Mouse (Mus musculus) olfactory bulb, adult 2 months (tissue): ENCODE results near the gene Chst12. TPM values are rescaled to one million over a fixed set of nuclear protein-coding genes. Genes with fewer than 3 reads are reported as not detected.

Experiments
- H3K27ac ChIP-seq: fragments of 200-500 bp; 2 replicates; pipeline ENCODE4 v1.5.1; 2012; ENCODE audit warnings: low read depth, low read length; ENCODE audit not compliant: insufficient read depth
- H3K4me1 ChIP-seq: fragments of 200-500 bp; 2 replicates; pipeline ENCODE4 v1.6.1; 2012; ENCODE audit warnings: low read length; ENCODE audit not compliant: control insufficient read depth, insufficient read depth
- H3K4me3 ChIP-seq: fragments of 200-500 bp; 2 replicates; pipeline ENCODE4 v1.5.1; 2012; ENCODE audit warnings: mild to moderate bottlenecking, low read depth, low read length, moderate library complexity; ENCODE audit not compliant: insufficient read depth
- CTCF ChIP-seq: fragments of 200-500 bp; IDR thresholded peaks from 2 replicates; pipeline ENCODE4 v1.5.1; 2012; ENCODE audit warnings: low read depth, mild to moderate bottlenecking, low read length, moderate library complexity; ENCODE audit not compliant: insufficient read depth
- POLR2A ChIP-seq: fragments of 200-500 bp; IDR thresholded peaks from 2 replicates; pipeline ENCODE4 v1.6.1; 2012; ENCODE audit warnings: mild to moderate bottlenecking, low read depth, low read length, moderate library complexity; ENCODE audit not compliant: insufficient read depth
- WGBS: fragments of 180-500 bp; shearing (Covaris S2); methylation state at CpG from one replicate; pipeline ENCODE4 v1.1.7; 2018; 5-methylcytosine and 5-hydroxymethylcytosine counted together
- polyA plus RNA-seq: library from polyadenylated mRNA; stranded (reverse); fragments of >200 nt; gene quantifications from 2 replicates; pipeline ENCODE4 v1.2.4, GENCODE M21; 2012; ENCODE audit warnings: low replicate concordance; ENCODE audit not compliant: missing spikeins, insufficient read depth, insufficient read length

Chst12 gene
- polyA plus RNA-seq, 1 experiment = not detected

DNA sequence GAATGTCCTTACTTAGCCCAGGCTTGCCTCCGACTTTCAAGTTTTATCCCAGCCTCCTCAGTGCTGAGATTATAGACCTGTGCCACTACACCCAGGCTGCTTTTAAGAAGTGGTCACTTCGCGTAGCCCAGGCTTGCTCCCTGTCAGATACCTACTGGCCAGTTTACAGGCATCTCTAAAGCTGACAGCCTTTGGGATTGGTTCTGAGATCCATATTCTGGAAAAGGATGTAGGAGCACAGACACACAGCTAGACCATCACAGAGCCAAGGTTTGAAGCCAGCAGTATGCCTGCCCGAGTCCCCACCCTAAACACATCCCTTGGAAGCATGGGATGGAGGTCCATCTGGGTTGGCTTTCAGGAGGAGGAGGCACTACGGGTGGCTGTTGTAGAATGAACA lies 62.4 kb downstream of the Chst12 start:
- no peak overlapping the region for H3K4me3 ChIP-seq
- H3K27ac ChIP-seq = no peak overlapping the region
- H3K4me1 ChIP-seq = peaks cover 28% of the 10 kb centered on the region
- no peak for TF ChIP-seq POLR2A
- TF ChIP-seq CTCF = no peak
- WGBS = 85% methylated on average over 5 of the region's 5 CpGs

DNA sequence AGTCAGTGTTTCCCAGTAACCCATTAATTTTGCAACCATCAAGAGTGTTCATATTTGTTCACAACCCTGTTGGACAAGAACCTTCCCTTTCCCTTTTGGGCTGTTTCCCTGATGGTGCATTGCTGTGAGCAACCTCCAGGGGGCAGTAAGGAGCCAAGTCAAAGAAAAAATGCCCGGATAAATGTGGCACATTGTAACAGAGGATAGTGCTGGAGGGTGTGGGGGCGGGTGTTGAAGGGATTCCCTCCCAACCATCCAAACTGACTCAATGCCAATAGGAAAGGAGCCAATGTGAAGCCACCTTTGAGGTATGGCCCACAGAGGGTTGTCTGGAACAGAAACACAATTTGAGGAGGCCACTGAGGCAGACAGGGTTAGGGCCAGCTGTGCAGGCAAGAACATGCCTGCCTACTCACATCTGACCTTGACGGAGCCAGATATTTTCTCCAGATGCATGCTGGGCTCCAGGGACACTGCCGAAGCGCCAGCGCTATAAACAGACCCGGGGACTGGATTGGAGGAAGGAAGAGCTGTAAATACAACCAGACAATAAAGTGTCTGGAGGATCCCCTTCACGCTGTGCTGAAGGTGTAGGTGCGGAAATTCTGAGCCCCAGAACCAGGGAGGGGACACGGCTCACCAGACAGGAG lies 63.1 kb downstream of the Chst12 start:
- TF ChIP-seq CTCF = peak; percentile 57
- no peak for TF ChIP-seq POLR2A
- no peak overlapping the region for H3K4me3 ChIP-seq
- H3K27ac ChIP-seq = no peak overlapping the region
- peaks cover 28% of the 10 kb centered on the region for H3K4me1 ChIP-seq
- WGBS = 22% methylated on average over 10 of the region's 10 CpGs

DNA sequence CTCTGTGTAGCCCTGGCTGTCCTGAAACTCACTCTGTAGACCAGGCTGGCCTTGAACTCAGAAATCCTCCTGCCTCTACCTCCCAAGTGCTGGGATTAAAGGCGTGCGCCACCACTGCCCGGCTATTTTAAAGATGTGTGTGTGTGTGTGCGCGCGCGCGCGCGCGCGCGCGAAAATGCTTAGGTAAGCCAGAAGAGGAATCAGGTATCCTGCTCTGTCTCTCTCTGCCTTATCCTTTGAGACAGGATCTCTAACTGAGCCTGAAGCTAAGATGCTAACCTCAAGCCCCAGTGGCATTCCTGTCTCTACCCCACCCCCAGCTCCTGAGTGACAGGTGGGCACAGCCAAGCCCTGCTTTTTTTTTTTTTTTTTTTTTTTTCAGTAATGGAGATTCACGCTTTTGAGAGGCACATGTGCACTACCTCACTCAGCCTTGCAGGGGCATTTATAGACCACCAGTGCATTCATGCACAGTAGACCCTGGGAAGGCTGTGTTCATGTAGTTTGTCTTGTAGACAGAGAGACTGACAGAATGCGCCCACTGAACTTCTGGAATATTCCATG lies 63.8 kb downstream of the Chst12 start:
- Histone ChIP-seq H3K27ac (no peak overlapping the region), H3K4me3 (no peak overlapping the region), H3K4me1 (peaks cover 28% of the 10 kb centered on the region)
- TF ChIP-seq CTCF = no peak
- 92% methylated on average over 16 of the region's 16 CpGs for WGBS

DNA sequence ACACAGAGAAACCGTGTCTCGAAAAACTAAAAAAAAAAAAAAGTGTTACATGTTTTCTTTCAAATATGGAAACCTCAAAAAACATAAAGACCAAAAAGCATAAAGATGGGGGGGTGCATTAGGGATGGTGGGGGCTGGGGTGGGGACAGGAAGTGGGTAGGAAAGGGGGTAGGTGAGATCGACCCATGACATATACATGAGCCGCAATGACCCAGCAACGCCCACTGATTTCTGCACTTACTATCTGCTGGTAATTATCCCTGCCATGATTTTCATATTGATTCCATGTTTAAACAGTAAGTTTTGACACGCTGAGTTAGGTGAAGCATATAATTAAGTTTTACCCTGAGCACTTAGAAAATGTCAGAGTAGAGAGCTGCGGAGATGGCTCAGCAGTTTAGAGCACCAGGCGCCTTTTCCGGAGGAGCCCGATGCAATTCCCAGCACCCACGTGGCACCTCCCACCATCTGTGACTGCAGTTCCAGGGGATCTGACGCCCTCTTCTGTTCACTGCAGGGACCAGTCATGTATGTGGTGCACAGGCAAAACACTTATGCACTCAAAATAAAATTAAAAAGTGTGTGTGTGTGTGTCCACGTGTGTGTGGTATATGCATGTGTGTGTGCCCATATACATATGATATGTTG lies 65.0 kb downstream of the Chst12 start:
- Histone ChIP-seq H3K4me1 (peaks cover 28% of the 10 kb centered on the region), H3K27ac (no peak overlapping the region), H3K4me3 (no peak overlapping the region)
- WGBS = 42% methylated on average over 13 of the region's 13 CpGs
- TF ChIP-seq CTCF (0 out of 2 replicates have a peak, but pooled peaks have one; percentile 12), POLR2A (no peak)

DNA sequence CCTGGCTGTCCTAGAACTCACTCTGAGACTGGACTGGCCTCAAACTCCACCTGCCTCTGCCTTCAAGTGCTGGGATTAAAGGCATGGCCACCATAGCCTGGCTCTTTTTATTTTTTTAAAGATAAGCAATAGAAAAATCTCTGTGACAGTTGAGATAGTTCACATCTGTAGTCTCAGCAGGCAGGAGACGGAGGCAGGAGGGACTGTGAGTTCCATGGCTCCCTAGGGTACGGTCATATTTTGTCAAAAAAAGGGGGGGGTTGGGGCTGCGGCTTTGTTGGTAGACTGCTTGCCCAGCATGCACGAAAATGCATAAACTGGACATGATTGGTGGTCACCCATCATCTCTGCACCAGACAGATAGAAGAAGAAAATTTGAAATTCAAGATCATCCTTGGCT lies 65.9 kb downstream of the Chst12 start:
- Histone ChIP-seq H3K4me3 (no peak overlapping the region), H3K27ac (no peak overlapping the region)
- WGBS = 85% methylated on average over 4 of the region's 4 CpGs

DNA sequence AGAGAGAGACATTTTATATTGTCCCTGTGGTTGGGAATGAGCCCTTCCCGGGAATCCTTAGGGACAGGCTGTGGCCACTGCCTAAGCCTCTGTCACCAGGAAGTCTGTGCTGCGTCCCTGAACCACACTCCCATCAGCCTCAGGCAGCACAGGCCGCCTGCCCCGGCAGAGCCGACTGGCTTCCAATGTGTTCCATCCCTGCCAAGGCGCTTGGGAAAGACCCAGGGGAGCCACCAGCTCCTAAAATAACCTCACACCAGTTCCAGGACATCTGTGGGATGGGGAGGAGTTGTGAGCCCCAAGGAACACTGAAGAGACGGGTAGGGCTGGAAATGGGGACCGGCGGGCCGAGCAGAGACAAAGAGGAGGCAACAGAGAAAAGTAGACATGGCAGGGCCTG lies 66.3 kb downstream of the Chst12 start:
- WGBS = 45% methylated on average over 10 of the region's 10 CpGs
- no peak for TF ChIP-seq CTCF
- no peak for TF ChIP-seq POLR2A
- Histone ChIP-seq H3K4me3 (no peak overlapping the region), H3K27ac (no peak overlapping the region), H3K4me1 (peaks cover 19% of the 10 kb centered on the region)

More for the DNA sequence above, 65.9 kb downstream of the Chst12 start:
- TF ChIP-seq CTCF (no peak), POLR2A (no peak)
- H3K4me1 ChIP-seq = peaks cover 20% of the 10 kb centered on the region

DNA sequence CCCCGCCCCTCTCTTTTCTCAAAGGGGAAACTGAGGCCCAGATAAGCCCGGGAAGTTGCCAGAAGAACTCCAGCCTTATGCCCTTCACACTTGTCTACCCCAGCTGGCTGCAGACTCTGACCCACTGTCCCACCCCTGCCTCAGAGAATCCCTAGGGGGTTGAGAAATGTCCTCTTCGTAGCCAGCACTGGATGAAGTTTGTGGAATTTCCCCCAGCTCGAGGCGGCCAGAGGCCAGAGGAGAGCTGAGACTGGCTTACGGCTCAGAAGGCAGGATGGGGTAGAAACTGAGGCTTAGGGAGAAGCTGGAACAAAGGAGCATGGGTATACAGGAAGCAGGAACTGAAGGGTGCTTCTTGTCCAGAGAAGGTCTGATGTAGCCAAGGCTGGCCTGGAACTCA lies 67.3 kb downstream of the Chst12 start:
- 90% methylated on average over 6 of the region's 6 CpGs for WGBS
- Histone ChIP-seq H3K27ac (no peak overlapping the region), H3K4me1 (peaks cover 13% of the 10 kb centered on the region), H3K4me3 (no peak overlapping the region)
- TF ChIP-seq POLR2A (no peak), CTCF (no peak)

Other genes starting within 250 kb of the Chst12 start
- gene Mad1l1, start 184.0 kb upstream of the Chst12 start, polyA plus RNA-seq = 302 TPM in 1 of 2 replicates, not detected in the other
- gene Nudt1, start 183.9 kb upstream of the Chst12 start, polyA plus RNA-seq = not detected in 2 replicates
- not detected in 2 replicates for gene Mrm2, start 173.7 kb upstream of the Chst12 start, polyA plus RNA-seq
- gene Snx8, start 116.3 kb upstream of the Chst12 start, polyA plus RNA-seq = not detected in 2 replicates
- gene Eif3b, start 86.2 kb upstream of the Chst12 start, polyA plus RNA-seq = not detected in 2 replicates
- not detected in 2 replicates for gene Gm4869, start 59.9 kb upstream of the Chst12 start, polyA plus RNA-seq
- not detected in 2 replicates for gene Grifin, start 59.5 kb downstream of the Chst12 start, polyA plus RNA-seq
- gene Lfng, start 101.8 kb downstream of the Chst12 start, polyA plus RNA-seq = not detected in 2 replicates
- not detected in 2 replicates for gene Ttyh3, start 143.5 kb downstream of the Chst12 start, polyA plus RNA-seq
- gene Iqce, start 196.8 kb downstream of the Chst12 start, polyA plus RNA-seq = not detected in 2 replicates
- not detected in 2 replicates for gene Brat1, start 199.5 kb downstream of the Chst12 start, polyA plus RNA-seq
- gene Amz1, start 218.6 kb downstream of the Chst12 start, polyA plus RNA-seq = not detected in 2 replicates